Mouse (Mus musculus) lung, adult 2 months (tissue): ENCODE data around the gene Cyba.

Source experiments
- CTCF ChIP-seq: fragments of 200-500 bp; IDR thresholded peaks from 2 replicates; pipeline ENCODE4 v1.5.1; 2011; ENCODE audit warnings: mild to moderate bottlenecking, low read length, control low read depth; ENCODE audit not compliant: insufficient read depth
- POLR2A ChIP-seq: fragments of 200-500 bp; IDR thresholded peaks from 2 replicates; pipeline ENCODE4 v1.6.1; 2011; ENCODE audit warnings: low read depth, mild to moderate bottlenecking, control low read depth, low read length, borderline replicate concordance; ENCODE audit errors: extremely low read depth

GRCm38 (mm10) chr8:122375751-122376364 lies 56.9 kb downstream of the Cyba start:
- TF ChIP-seq CTCF: no peak
- no peak for TF ChIP-seq POLR2A
